Mouse (Mus musculus) stomach, postnatal 0 days (tissue): ENCODE measurements around the gene Cav1.

Experiments
- CTCF ChIP-seq: IDR thresholded peaks from 2 replicates; pipeline ENCODE4 v1.5.1; 2016; ENCODE audit warnings: antibody characterized with exemption, low read depth, mild to moderate bottlenecking, moderate library complexity
- EP300 ChIP-seq: optimal IDR thresholded peaks from 2 replicates; pipeline ENCODE3; 2016; ENCODE audit warnings: antibody characterized with exemption

- TF ChIP-seq CTCF, result no peak
- TF ChIP-seq EP300, result no peak
These were observed 31.6 kb downstream of the Cav1 start for GRCm38 (mm10) chr6:17337724-17338123.
